Mouse (Mus musculus): ENCODE results near the gene Plxdc2. TPM values are rescaled to one million over a fixed set of nuclear protein-coding genes. Genes with fewer than 3 reads are reported as not detected.
"Not testable (repeated sequence)": the region's sequence is repeated elsewhere in the genome, so short reads cannot be mapped to it uniquely, and the experiment has no call there.

The Plxdc2 gene
- total RNA-seq, 2 experiments from 2014 or later = 17.0 to 20.7 TPM

- no peak for DNase-seq (ENCODE audit: low spot score)
- intact Hi-C loops (cut with DNase I) = no loop called here
These were observed 341.1 kb downstream of the Plxdc2 start for GRCm38 (mm10) chr2:16697181-16697580.

GRCm38 (mm10) chr2:16706227-16706626 is 350.1 kb downstream of the Plxdc2 start:
- DNase-seq (ENCODE audit: low spot score) = no peak
- intact Hi-C loops (cut with DNase I) = no loop called here

- intact Hi-C loops (cut with DNase I) = no loop called here
- no peak for DNase-seq (ENCODE audit: low spot score)
These were observed 353.8 kb downstream of the Plxdc2 start for GRCm38 (mm10) chr2:16709885-16710284.

- no peak for DNase-seq (ENCODE audit: low spot score)
- intact Hi-C loops (cut with DNase I) = loop anchor here (10.0 kb wide), 1 partner anchor 376 kb away; the partner anchor contains the start of gene Plxdc2
These were observed 374.9 kb downstream of the Plxdc2 start for GRCm38 (mm10) chr2:16731033-16731432.

GRCm38 (mm10) chr2:16734381-16734780 is 378.3 kb downstream of the Plxdc2 start:
- intact Hi-C loops (cut with DNase I) = loop anchor here (10.0 kb wide), 1 partner anchor 380 kb away; the partner anchor contains the start of gene Plxdc2
- DNase-seq (ENCODE audit: low spot score) = peak; percentile 6

- peak; percentile 67 for DNase-seq (ENCODE audit: low spot score)
- intact Hi-C loops (cut with DNase I) = loop anchor here (10.0 kb wide), 1 partner anchor 383 kb away; the partner anchor contains the start of gene Plxdc2
These were observed 382.1 kb downstream of the Plxdc2 start for GRCm38 (mm10) chr2:16738241-16738640.

- DNase-seq (ENCODE audit: low spot score) = no peak
- intact Hi-C loops (cut with DNase I) = loop anchor here (10.0 kb wide), 1 partner anchor 143 kb away; no protein-coding TSS in a partner anchor
These were observed 385.7 kb downstream of the Plxdc2 start for GRCm38 (mm10) chr2:16741813-16742212.

GRCm38 (mm10) chr2:16743568-16743967 is 387.5 kb downstream of the Plxdc2 start:
- intact Hi-C loops (cut with DNase I) = loop anchor here (10.0 kb wide), 1 partner anchor 141 kb away; no protein-coding TSS in a partner anchor
- no peak for DNase-seq (ENCODE audit: low spot score)

GRCm38 (mm10) chr2:16749302-16749909 is 393.3 kb downstream of the Plxdc2 start:
- intact Hi-C loops (cut with DNase I) = loop anchor here (10.0 kb wide), 1 partner anchor 135 kb away; no protein-coding TSS in a partner anchor

GRCm38 (mm10) chr2:16757158-16757557 is 401.1 kb downstream of the Plxdc2 start:
- no peak for DNase-seq (ENCODE audit: low spot score)
- intact Hi-C loops (cut with DNase I) = no loop called here

More at GRCm38 (mm10) chr2:16749302-16749909, 393.3 kb downstream of the Plxdc2 start:
- no peak for DNase-seq (ENCODE audit: low spot score)

GRCm38 (mm10) chr2:16759766-16760165 is 403.7 kb downstream of the Plxdc2 start:
- intact Hi-C loops (cut with DNase I) = no loop called here
- DNase-seq (ENCODE audit: low spot score) = no peak

GRCm38 (mm10) chr2:16769149-16769548 is 413.0 kb downstream of the Plxdc2 start:
- intact Hi-C loops (cut with DNase I); DNase-seq (ENCODE audit: low spot score): not testable (repeated sequence)

GRCm38 (mm10) chr2:16773398-16774113 is 417.5 kb downstream of the Plxdc2 start:
- intact Hi-C loops (cut with DNase I) = no loop called here
- DNase-seq (ENCODE audit: low spot score) = no peak

GRCm38 (mm10) chr2:16774114-16774433 is 418.0 kb downstream of the Plxdc2 start:
- DNase-seq (ENCODE audit: low spot score) = no peak
- intact Hi-C loops (cut with DNase I) = no loop called here

- DNase-seq (ENCODE audit: low spot score) = no peak
- intact Hi-C loops (cut with DNase I) = no loop called here
These were observed 439.2 kb downstream of the Plxdc2 start for GRCm38 (mm10) chr2:16795283-16795682.
